Mouse (Mus musculus): ENCODE data around the gene Fam170b. TPM values are rescaled to one million over a fixed set of nuclear protein-coding genes. Genes with fewer than 3 reads are reported as not detected.

Fam170b gene
- 0.02 and 0.06 TPM in 2 replicates for polyA plus RNA-seq (2012; rRNA removed)

DNA sequence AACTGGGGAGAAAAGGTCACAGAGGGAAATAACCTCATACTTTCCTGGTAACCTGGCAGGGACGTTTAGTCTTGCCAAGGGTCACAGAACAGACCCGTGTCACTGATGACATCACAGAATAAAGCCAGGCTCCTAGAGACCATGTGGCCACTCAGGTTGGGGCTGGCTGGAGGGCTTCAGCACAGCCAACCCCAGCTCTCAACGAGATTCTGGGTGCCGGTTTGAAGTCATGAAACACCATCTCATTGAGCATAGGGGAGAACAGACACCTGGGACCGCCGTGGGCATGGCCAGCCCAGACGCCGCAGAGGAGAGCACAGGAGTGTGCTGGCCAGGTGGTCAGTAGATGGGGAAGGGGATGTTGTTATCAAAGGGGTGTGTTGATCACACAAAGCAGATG lies at the start of gene Fam170b:
Gene Fam170b (plus strand): TSS at position 116 of the 400 bp plus-strand sequence.

DNA sequence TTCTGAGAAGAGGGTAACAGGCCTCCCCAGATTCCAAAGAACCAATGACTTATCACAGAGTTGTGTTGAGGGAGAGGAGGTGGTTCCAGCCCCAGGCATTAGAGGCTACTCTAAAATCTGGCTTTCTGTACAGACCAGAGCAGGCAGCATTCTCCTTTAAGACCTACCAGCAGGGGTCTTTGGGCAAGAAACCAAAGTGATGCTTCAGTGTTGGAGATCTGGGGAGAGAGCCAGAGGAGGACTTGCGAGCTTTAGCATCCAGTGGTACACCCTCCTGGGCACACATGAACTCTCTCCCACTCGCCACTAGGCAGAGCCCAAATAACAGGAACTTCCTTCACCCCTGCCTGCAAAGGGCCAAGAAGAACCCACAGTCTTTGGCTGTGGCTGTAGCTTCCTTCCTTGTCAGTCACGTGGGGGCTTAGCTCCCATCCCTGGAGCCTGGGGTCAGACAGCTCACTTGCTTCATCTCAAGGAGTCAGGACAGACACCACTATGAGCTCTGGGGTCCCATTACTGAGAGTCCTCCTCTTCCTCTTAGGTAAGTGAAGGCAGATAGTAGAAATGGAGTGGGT lies 48.1 kb upstream of the Fam170b start, which contains the start of gene Tmem273:
Gene Tmem273 (plus strand): TSS at position 408 of the 575 bp plus-strand sequence.

DNA sequence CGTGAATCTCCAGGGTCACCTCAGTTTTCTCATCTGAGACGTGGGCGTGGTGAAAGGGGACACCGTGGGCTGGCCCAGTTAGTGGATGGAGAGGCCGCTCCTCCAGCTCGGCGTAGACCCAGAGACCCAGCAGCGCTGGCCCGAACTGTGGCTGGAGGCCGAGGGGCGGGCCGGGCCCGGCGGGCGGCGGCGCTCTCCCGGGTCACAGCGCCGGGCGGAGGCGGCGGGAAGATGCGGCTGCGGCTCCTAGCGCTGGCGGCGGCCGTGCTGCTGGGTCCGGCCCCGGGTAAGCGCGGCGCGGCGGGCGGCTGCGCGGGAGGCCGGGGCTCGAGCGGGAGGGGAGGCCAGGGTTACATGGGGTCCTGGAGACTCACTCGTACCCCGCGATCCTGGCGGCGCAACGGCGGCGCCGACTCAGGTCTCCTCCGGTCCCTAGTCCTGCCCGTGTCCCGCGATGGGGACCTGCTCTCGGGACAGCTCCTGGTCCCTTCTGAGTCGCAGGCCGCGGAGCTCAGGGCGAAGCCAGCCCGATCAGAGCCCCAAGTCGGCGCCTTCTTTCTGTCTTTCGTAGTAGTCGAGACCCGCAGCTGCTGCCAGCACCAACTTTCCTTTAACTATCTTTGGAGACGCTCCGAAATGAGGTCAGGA lies 23.0 kb downstream of the Fam170b start, which contains the start of gene Vstm4:
Gene Vstm4 (plus strand): TSS at position 76 of the 648 bp plus-strand sequence.

Other genes starting within 250 kb of the Fam170b start
- not detected in 2 replicates for gene Prrxl1, start 234.6 kb upstream of the Fam170b start, polyA plus RNA-seq (2012; rRNA removed)
- gene 3425401B19Rik, start 148.7 kb upstream of the Fam170b start, polyA plus RNA-seq (2012; rRNA removed), result 0.03 TPM in 1 of 2 replicates, not detected in the other
- 1.3 and 1.4 TPM in 2 replicates for gene Tmem273, start 48.0 kb upstream of the Fam170b start, polyA plus RNA-seq (2012; rRNA removed)
- 1.5 and 1.7 TPM in 2 replicates for gene Vstm4, start 22.8 kb downstream of the Fam170b start, polyA plus RNA-seq (2012; rRNA removed)
- gene Lrrc18, start 157.4 kb downstream of the Fam170b start, polyA plus RNA-seq (2012; rRNA removed), result not detected in 2 replicates

All from liver, embryonic 14 days (tissue).